Mouse (Mus musculus) stomach, embryonic 15.5 days (tissue): Measurements from ENCODE around the gene Ptpra. TPM values are rescaled to one million over a fixed set of nuclear protein-coding genes. Genes with fewer than 3 reads are reported as not detected.

ENCODE experiments used
- ATAC-seq: fragments of 200-750 bp; cut with Nextera tagmentation; 2 replicates; pipeline ENCODE4 v1.8.0; 2017; ENCODE audit warnings: low read depth, moderate number of reproducible peaks, moderate TSS enrichment; ENCODE audit not compliant: insufficient read depth, low FRiP score
- H3K27ac ChIP-seq: fragments of 300-500 bp; sonication (generic); 2 replicates; pipeline ENCODE4 v1.5.1; 2015; ENCODE audit warnings: mild to moderate bottlenecking, inconsistent platforms
- H3K27me3 ChIP-seq: fragments of 300-500 bp; sonication (generic); replicated peaks from 2 replicates; pipeline ENCODE4 v1.6.1; 2015; ENCODE audit warnings: inconsistent platforms
- H3K36me3 ChIP-seq: fragments of 300-500 bp; sonication (generic); 2 replicates; pipeline ENCODE4 v1.6.1; 2015; ENCODE audit warnings: inconsistent platforms
- H3K4me1 ChIP-seq: fragments of 300-500 bp; sonication (generic); 2 replicates; pipeline ENCODE4 v1.6.1; 2015; ENCODE audit warnings: inconsistent platforms
- H3K4me2 ChIP-seq: fragments of 300-500 bp; sonication (generic); 2 replicates; pipeline ENCODE4 v1.6.1; 2015; ENCODE audit warnings: mild to moderate bottlenecking, inconsistent platforms
- H3K4me3 ChIP-seq: fragments of 300-500 bp; sonication (generic); replicated peaks from 2 replicates; pipeline ENCODE4 v1.5.1; 2015; ENCODE audit warnings: inconsistent platforms
- H3K9ac ChIP-seq: fragments of 300-500 bp; sonication (generic); 2 replicates; pipeline ENCODE4 v1.6.1; 2015; ENCODE audit warnings: inconsistent platforms
- H3K9me3 ChIP-seq: fragments of 300-500 bp; sonication (generic); 2 replicates; pipeline ENCODE4 v1.6.1; 2016; ENCODE audit warnings: inconsistent platforms
- WGBS: fragments of 180-500 bp; shearing (Covaris S2); methylation state at CpG from one replicate; pipeline ENCODE4 v1.1.7; 2015; 5-methylcytosine and 5-hydroxymethylcytosine counted together
- polyA plus RNA-seq: library from polyadenylated mRNA; unstranded; fragments of >200 nt; fragmentation: Nextera tagmentation; extraction: Ambion mirVana; gene quantifications from 2 replicates; pipeline ENCODE4 v1.2.1, GENCODE M21; 2015

Gene Ptpra
- polyA plus RNA-seq, 1 experiment from 2014 or later, result 85.2 TPM

- Histone ChIP-seq H3K27me3 (no peaks in the 10 kb centered on the region), H3K9me3 (no peaks in the 10 kb centered on the region), H3K4me1 (no peaks in the 10 kb centered on the region), H3K4me2 (no peak overlapping the region), H3K4me3 (no peak overlapping the region), H3K36me3 (peaks cover 20% of the 10 kb centered on the region), H3K9ac (no peak overlapping the region), H3K27ac (no peak overlapping the region)
- no peak for ATAC-seq
- WGBS, result 63% methylated on average over 2 of the region's 2 CpGs
Measured at GRCm38 (mm10) chr2:130532201-130532600, 82.1 kb downstream of the Ptpra start.

- Histone ChIP-seq H3K27ac (no peak overlapping the region), H3K27me3 (no peaks in the 10 kb centered on the region), H3K4me3 (no peak overlapping the region), H3K4me2 (no peak overlapping the region), H3K36me3 (peaks cover 25% of the 10 kb centered on the region), H3K4me1 (no peaks in the 10 kb centered on the region), H3K9ac (no peak overlapping the region), H3K9me3 (no peaks in the 10 kb centered on the region)
- WGBS, result 89% methylated on average over 6 of the region's 6 CpGs
- ATAC-seq, result no peak
Measured at GRCm38 (mm10) chr2:130535017-130535416, 84.9 kb downstream of the Ptpra start.

DNA sequence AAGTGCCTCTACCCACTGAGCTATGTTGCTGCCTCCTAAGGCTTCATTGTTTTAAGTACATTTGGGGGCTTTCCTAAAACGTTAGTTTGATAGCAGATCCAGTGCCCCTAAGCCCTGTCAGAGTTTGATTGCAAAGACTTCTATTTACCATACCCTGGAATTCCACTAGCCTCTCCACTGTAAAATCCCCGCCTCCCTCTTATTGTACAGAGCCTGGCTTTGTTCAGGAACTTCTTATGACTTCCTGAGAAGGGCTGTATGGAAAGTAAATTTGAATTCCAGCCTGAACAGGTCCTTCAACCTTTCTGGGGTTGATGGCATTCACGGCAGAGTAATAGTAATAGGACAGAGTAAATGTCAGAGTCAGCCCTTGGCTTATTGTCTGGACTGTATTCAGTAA, 86.8 kb downstream of the Ptpra start:
- Histone ChIP-seq H3K36me3 (peaks cover 34% of the 10 kb centered on the region), H3K9ac (no peak overlapping the region), H3K27me3 (no peaks in the 10 kb centered on the region), H3K27ac (no peak overlapping the region), H3K4me1 (no peaks in the 10 kb centered on the region), H3K9me3 (no peaks in the 10 kb centered on the region), H3K4me2 (no peak overlapping the region), H3K4me3 (no peak overlapping the region)
- ATAC-seq, result no peak
- 74% methylated on average over 3 of the region's 3 CpGs for WGBS

- peaks cover 42% of the 10 kb centered on the region for H3K36me3 ChIP-seq
- 85% methylated on average over 8 of the region's 8 CpGs for WGBS
- ATAC-seq, result no peak
Measured at GRCm38 (mm10) chr2:130538876-130539546, 88.9 kb downstream of the Ptpra start.

DNA sequence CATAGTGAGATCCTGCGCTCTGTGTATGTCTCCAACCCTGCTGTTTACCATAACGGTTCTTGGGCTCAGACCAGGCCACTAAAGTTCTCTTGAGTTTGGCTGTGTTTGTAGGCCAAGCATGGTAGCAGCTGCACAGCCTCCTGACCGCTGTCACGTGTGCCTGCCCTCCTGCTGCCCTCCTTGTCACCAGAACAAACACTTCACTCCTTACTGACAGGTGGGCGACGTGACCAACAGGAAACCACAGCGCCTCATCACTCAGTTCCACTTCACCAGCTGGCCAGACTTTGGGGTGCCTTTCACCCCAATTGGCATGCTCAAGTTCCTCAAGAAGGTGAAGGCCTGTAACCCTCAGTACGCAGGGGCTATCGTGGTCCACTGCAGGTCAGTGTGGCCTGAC, 90.2 kb downstream of the Ptpra start:
- Histone ChIP-seq H3K4me1 (no peaks in the 10 kb centered on the region), H3K36me3 (peaks cover 55% of the 10 kb centered on the region), H3K27ac (no peak overlapping the region), H3K9me3 (no peaks in the 10 kb centered on the region), H3K4me3 (no peak overlapping the region), H3K27me3 (no peaks in the 10 kb centered on the region), H3K4me2 (no peak overlapping the region), H3K9ac (no peak overlapping the region)
- 80% methylated on average over 9 of the region's 9 CpGs for WGBS
- ATAC-seq, result no peak

More at GRCm38 (mm10) chr2:130538876-130539546, 88.9 kb downstream of the Ptpra start:
- no peak overlapping the region for H3K9ac ChIP-seq
- no peaks in the 10 kb centered on the region for H3K27me3 ChIP-seq
- no peak overlapping the region for H3K4me3 ChIP-seq
- H3K9me3 ChIP-seq, result no peaks in the 10 kb centered on the region
- H3K4me2 ChIP-seq, result no peak overlapping the region
- no peak overlapping the region for H3K27ac ChIP-seq
- H3K4me1 ChIP-seq, result no peaks in the 10 kb centered on the region

GRCm38 (mm10) chr2:130546957-130547356, 96.9 kb downstream of the Ptpra start:
- 84% methylated on average over 8 of the region's 8 CpGs for WGBS
- ATAC-seq, result no peak

DNA sequence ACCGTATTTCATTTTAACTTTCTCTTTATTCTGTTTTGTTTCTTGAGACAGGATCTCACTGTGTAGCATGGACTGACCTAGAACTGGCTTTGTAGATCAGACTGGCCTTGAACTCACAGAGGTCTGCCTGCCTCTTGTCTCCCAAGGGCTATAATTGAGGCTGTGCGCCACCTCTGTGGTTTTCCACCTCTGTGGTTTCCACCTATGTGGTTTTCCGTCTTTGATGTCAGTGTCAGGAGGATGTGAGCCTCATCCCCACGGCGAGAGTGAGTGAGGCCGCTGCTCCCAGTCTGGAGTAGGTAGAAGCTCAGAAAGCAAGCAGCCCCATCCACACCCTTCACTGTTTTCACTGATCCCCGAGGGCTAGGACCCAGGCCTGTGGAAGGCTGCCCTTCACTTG, 104.8 kb downstream of the Ptpra start:
- 85% methylated on average over 7 of the region's 7 CpGs for WGBS
- no peak overlapping the region for H3K27ac ChIP-seq
- no peak overlapping the region for H3K4me3 ChIP-seq
- no peaks in the 10 kb centered on the region for H3K9me3 ChIP-seq
- H3K4me1 ChIP-seq, result no peaks in the 10 kb centered on the region
- no peak for ATAC-seq
- H3K36me3 ChIP-seq, result peaks cover 48% of the 10 kb centered on the region
- H3K9ac ChIP-seq, result no peak overlapping the region
- no peak overlapping the region for H3K4me2 ChIP-seq
- no peaks in the 10 kb centered on the region for H3K27me3 ChIP-seq

More at GRCm38 (mm10) chr2:130546957-130547356, 96.9 kb downstream of the Ptpra start:
- H3K36me3 ChIP-seq, result peaks cover 66% of the 10 kb centered on the region
- no peak overlapping the region for H3K4me2 ChIP-seq
- H3K9me3 ChIP-seq, result no peaks in the 10 kb centered on the region
- no peaks in the 10 kb centered on the region for H3K4me1 ChIP-seq
- H3K27ac ChIP-seq, result no peak overlapping the region
- no peaks in the 10 kb centered on the region for H3K27me3 ChIP-seq
- no peak overlapping the region for H3K4me3 ChIP-seq
- no peak overlapping the region for H3K9ac ChIP-seq

- Histone ChIP-seq H3K4me1 (no peaks in the 10 kb centered on the region), H3K27ac (no peak overlapping the region), H3K4me3 (no peak overlapping the region), H3K4me2 (no peak overlapping the region), H3K36me3 (peaks cover 43% of the 10 kb centered on the region), H3K27me3 (no peaks in the 10 kb centered on the region), H3K9me3 (no peaks in the 10 kb centered on the region), H3K9ac (no peak overlapping the region)
- no peak for ATAC-seq
- 80% methylated on average over 1 of the region's 1 CpGs for WGBS
Measured at GRCm38 (mm10) chr2:130556292-130556691, 106.2 kb downstream of the Ptpra start.

DNA sequence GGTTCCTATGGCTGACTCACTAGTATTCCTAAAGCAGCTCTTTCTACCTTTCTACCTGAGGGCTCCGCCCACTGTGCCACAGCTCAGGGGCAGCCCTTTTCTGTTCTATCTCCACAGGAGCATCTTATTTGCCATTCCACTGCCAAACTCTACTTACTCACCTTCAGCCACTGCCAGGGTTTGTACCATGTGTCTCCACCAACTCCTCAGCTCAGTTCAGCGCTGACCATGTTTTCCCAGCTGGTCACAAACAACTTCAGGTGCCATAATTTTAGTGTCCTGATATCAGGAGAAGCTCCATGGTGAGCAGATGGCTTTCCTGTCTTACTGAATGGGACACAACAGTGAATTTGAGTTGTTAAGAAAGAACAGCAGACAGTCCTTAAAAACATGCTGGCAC, 107.4 kb downstream of the Ptpra start:
- no peak overlapping the region for H3K4me3 ChIP-seq
- no peaks in the 10 kb centered on the region for H3K9me3 ChIP-seq
- no peak overlapping the region for H3K27ac ChIP-seq
- no peak overlapping the region for H3K4me2 ChIP-seq
- H3K9ac ChIP-seq, result no peak overlapping the region
- no peaks in the 10 kb centered on the region for H3K27me3 ChIP-seq
- WGBS, result 94% methylated on average over 2 of the region's 2 CpGs
- H3K36me3 ChIP-seq, result peaks cover 38% of the 10 kb centered on the region
- no peaks in the 10 kb centered on the region for H3K4me1 ChIP-seq
- no peak for ATAC-seq

DNA sequence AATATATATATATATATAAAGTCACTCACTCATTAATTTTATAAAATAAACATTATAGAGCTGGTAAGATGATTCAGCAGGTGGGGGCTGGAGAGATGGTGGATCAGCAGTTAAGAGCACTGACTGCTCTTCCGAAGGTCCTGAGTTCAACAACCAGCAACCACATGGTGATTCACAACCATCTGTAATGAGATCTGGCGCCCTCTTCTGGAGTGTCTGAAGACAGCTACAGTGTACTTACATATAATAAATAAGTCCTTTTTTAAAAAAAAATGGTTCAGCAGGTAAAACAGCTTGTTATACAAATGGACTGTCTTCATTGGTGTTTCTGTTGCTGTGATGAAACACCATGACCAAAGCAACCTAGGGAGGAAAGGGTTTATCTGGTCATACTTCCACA, 107.9 kb downstream of the Ptpra start:
- no peak overlapping the region for H3K4me2 ChIP-seq
- WGBS, result 75% methylated on average over 2 of the region's 2 CpGs
- no peak for ATAC-seq

GRCm38 (mm10) chr2:130563212-130564055, 113.4 kb downstream of the Ptpra start, which contains the start of gene Mrps26:
Gene Mrps26, plus strand, starts transcription at chr2:130563742.
- H3K4me3 ChIP-seq, result peak within 1 kb of the TSS; percentile 99
- H3K9me3 ChIP-seq, result no peaks in the 10 kb centered on the region
- peak within 1 kb of the TSS; percentile 94 for H3K9ac ChIP-seq
- H3K4me2 ChIP-seq, result peak within 1 kb of the TSS; percentile 77
- ATAC-seq, result peak; percentile 99
- peak within 1 kb of the TSS; percentile 75 for H3K27ac ChIP-seq
- H3K27me3 ChIP-seq, result no peaks in the 10 kb centered on the region
- H3K4me1 ChIP-seq, result peaks cover 13% of the 10 kb centered on the region
- 0 out of 2 replicates have a peak, but pooled peaks cover 3% of the 10 kb centered on the region for H3K36me3 ChIP-seq
- under 1% methylated on average over 61 of the region's 61 CpGs for WGBS

More for the DNA sequence above, 107.9 kb downstream of the Ptpra start:
- Histone ChIP-seq H3K36me3 (peaks cover 34% of the 10 kb centered on the region), H3K27ac (no peak overlapping the region), H3K9me3 (no peaks in the 10 kb centered on the region), H3K9ac (no peak overlapping the region), H3K4me1 (peaks cover 5% of the 10 kb centered on the region; the same call in 1 of the 2 replicates), H3K4me3 (no peak overlapping the region), H3K27me3 (no peaks in the 10 kb centered on the region)

DNA sequence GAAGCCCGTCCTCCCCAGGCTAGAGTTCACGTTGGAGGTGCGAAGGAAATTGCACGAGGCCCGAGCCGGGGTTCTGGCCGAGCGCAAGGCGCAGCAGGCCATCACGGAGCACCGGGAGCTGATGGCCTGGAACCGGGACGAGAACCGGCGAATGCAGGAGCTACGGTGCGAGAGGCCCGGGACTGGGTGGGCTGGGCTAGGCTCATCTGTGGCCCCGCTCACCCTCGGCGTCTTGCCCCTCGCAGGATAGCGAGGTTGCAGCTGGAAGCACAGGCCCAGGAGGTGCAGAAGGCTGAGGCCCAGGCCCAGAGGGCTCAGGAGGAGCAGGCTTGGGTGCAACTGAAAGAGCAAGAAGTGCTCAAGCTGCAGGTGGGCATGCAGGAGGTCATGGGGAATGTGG, 114.0 kb downstream of the Ptpra start:
- WGBS, result under 1% methylated on average over 23 of the region's 23 CpGs
- H3K9ac ChIP-seq, result peak overlapping the region; percentile 94
- H3K4me1 ChIP-seq, result peaks cover 13% of the 10 kb centered on the region
- H3K4me2 ChIP-seq, result peak overlapping the region; percentile 77
- 0 out of 2 replicates have a peak, but pooled peaks cover 3% of the 10 kb centered on the region for H3K36me3 ChIP-seq
- 0 out of 2 replicates have a peak, but pooled peaks have one; percentile 8 for ATAC-seq
- H3K4me3 ChIP-seq, result peak overlapping the region; percentile 99
- no peaks in the 10 kb centered on the region for H3K27me3 ChIP-seq
- no peaks in the 10 kb centered on the region for H3K9me3 ChIP-seq
- no peak overlapping the region for H3K27ac ChIP-seq
